Mouse (Mus musculus): ENCODE measurements around the gene Socs3. TPM values are rescaled to one million over a fixed set of nuclear protein-coding genes. Genes with fewer than 3 reads are reported as not detected.
A peak's percentile ranks its signal among the peaks of the same experiment; 100 is the strongest.

Socs3 gene
- 11.7 and 14.4 TPM in 2 replicates for polyA plus RNA-seq (2015; fragmentation: Nextera tagmentation; extraction: Ambion mirVana)

GRCm38 (mm10) chr11:117969945-117970872 lies at the start of gene Socs3:
Socs3 (minus strand) TSS chr11:117970047.
- peak within 1 kb of the TSS; percentile 96 for H3K4me2 ChIP-seq (ENCODE audit: low read length)
- H3K4me1 ChIP-seq (replicated peaks; ENCODE audit: insufficient read depth, low read length): peaks cover 28% of the 10 kb centered on the region
- H3K27ac ChIP-seq: peak within 1 kb of the TSS; percentile 96
- H3K9ac ChIP-seq (ENCODE audit: low read depth, low read length): peak within 1 kb of the TSS; percentile 86
- 9% methylated on average over 21 of the region's 21 CpGs for WGBS
- ATAC-seq (replicated peaks; ENCODE audit: low FRiP score, low read depth): peak; percentile 4; the same call in 1 of the 2 replicates
- H3K9me3 ChIP-seq (replicated peaks; ENCODE audit: low read length): no peaks in the 10 kb centered on the region
- peak; percentile 96 for TF ChIP-seq CTCF (IDR thresholded peaks at IDR 0.05; ENCODE audit: low read depth)
- H3K36me3 ChIP-seq (ENCODE audit: insufficient read depth, low read length): no peaks in the 10 kb centered on the region
- no peaks in the 10 kb centered on the region for H3K27me3 ChIP-seq (ENCODE audit: insufficient read depth, low read length)
- peak; percentile 94 for DNase-seq (ENCODE audit: low spot score)
- H3K4me3 ChIP-seq (replicated peaks; ENCODE audit: low read depth, low read length): peak within 1 kb of the TSS; percentile 79

GRCm38 (mm10) chr11:118018328-118018727 lies 48.5 kb upstream of the Socs3 start:
- TF ChIP-seq CTCF (IDR thresholded peaks at IDR 0.05; ENCODE audit: low read depth): peak; percentile 64
- DNase-seq (ENCODE audit: low spot score): no peak

DNA sequence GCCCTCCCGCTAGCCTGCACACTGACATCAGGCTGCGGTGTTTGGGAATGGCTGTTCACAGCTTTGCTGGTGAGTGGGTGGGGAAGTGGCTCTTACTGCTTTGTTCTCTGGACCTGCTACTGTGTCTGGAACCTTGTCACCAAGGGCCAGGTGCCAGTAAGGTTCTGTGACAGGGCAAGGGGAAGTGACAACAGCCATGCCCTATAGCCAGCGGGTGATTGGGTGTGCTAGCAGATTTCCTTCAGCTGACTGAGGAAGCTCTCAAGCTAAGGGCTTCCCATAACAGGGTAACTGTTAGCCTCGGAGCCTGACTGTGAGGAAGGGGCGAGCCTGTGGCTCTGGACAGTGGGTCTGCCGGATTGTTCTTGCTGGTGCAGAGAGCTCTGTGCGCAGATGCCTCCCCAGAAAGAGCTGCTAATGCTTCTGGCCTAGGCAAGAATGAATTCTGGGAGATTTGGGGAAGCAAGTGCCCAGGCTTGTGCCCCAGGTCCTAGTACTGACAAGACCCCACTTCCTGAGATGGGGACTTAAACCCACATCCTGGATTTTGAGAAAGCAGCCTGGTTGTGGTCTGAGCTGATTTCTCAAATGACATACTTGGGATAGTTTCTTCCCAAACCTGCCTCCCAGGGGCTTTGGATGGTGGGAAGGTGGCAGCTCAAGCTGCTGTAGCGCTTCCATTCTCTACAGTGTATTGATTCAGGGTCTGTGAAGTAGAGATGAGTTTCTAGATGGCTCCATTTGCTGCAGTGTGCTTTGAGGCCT lies 45.7 kb upstream of the Socs3 start:
- no peak overlapping the region for H3K4me3 ChIP-seq (replicated peaks; ENCODE audit: low read depth, low read length)
- H3K4me1 ChIP-seq (replicated peaks; ENCODE audit: insufficient read depth, low read length): peaks cover 5% of the 10 kb centered on the region; the same call in 1 of the 2 replicates
- ATAC-seq (replicated peaks; ENCODE audit: low FRiP score, low read depth): no peak
- no peak for DNase-seq (ENCODE audit: low spot score)
- peaks cover 14% of the 10 kb centered on the region for H3K36me3 ChIP-seq (ENCODE audit: insufficient read depth, low read length)
- H3K9me3 ChIP-seq (replicated peaks; ENCODE audit: low read length): no peaks in the 10 kb centered on the region
- H3K27ac ChIP-seq: no peak overlapping the region
- WGBS: 93% methylated on average over 8 of the region's 8 CpGs
- no peak overlapping the region for H3K4me2 ChIP-seq (ENCODE audit: low read length)
- TF ChIP-seq CTCF (IDR thresholded peaks at IDR 0.05; ENCODE audit: low read depth): no peak
- H3K9ac ChIP-seq (ENCODE audit: low read depth, low read length): no peak overlapping the region
- H3K27me3 ChIP-seq (ENCODE audit: insufficient read depth, low read length): no peaks in the 10 kb centered on the region

More at GRCm38 (mm10) chr11:118018328-118018727, 48.5 kb upstream of the Socs3 start:
- H3K4me2 ChIP-seq (ENCODE audit: low read length): no peak overlapping the region
- H3K9ac ChIP-seq (ENCODE audit: low read depth, low read length): no peak overlapping the region
- H3K36me3 ChIP-seq (ENCODE audit: insufficient read depth, low read length): peaks cover 17% of the 10 kb centered on the region
- no peak for ATAC-seq (replicated peaks; ENCODE audit: low FRiP score, low read depth)
- H3K27ac ChIP-seq: no peak overlapping the region
- H3K4me1 ChIP-seq (replicated peaks; ENCODE audit: insufficient read depth, low read length): no peaks in the 10 kb centered on the region
- WGBS: 98% methylated on average over 4 of the region's 4 CpGs
- no peak overlapping the region for H3K4me3 ChIP-seq (replicated peaks; ENCODE audit: low read depth, low read length)
- no peaks in the 10 kb centered on the region for H3K27me3 ChIP-seq (ENCODE audit: insufficient read depth, low read length)
- no peaks in the 10 kb centered on the region for H3K9me3 ChIP-seq (replicated peaks; ENCODE audit: low read length)

GRCm38 (mm10) chr11:118014391-118014995 lies 44.6 kb upstream of the Socs3 start:
- Histone ChIP-seq H3K27me3 (ENCODE audit: insufficient read depth, low read length) (no peaks in the 10 kb centered on the region), H3K4me1 (replicated peaks; ENCODE audit: insufficient read depth, low read length) (peaks cover 11% of the 10 kb centered on the region), H3K9me3 (replicated peaks; ENCODE audit: low read length) (no peaks in the 10 kb centered on the region), H3K9ac (ENCODE audit: low read depth, low read length) (no peak overlapping the region), H3K4me3 (replicated peaks; ENCODE audit: low read depth, low read length) (no peak overlapping the region), H3K36me3 (ENCODE audit: insufficient read depth, low read length) (peaks cover 6% of the 10 kb centered on the region), H3K4me2 (ENCODE audit: low read length) (no peak overlapping the region), H3K27ac (no peak overlapping the region)
- no peak for TF ChIP-seq CTCF (IDR thresholded peaks at IDR 0.05; ENCODE audit: low read depth)
- 77% methylated on average over 12 of the region's 12 CpGs for WGBS
- ATAC-seq (replicated peaks; ENCODE audit: low FRiP score, low read depth): no peak
- no peak for DNase-seq (ENCODE audit: low spot score)

DNA sequence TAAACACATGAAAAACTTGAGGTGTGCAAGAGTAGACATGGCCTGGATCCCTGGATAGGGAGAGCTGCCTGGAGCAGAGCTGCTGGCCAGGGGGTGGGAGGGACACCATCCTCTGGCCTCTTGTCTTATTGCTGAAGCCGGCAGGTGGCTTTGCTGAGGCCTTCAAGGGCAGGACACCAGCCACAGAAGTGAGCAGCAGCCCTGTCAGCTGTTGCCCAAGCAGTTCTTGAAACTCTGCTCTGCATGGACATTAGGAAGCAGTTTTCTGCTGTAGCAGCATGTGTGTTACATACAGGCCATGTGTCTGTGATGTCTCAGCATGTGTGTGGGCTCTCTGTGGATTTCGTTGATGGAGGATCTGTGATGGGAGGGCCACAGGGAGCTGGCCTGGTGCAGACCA lies 43.5 kb upstream of the Socs3 start:
- DNase-seq (ENCODE audit: low spot score) (no peak), ATAC-seq (replicated peaks; ENCODE audit: low FRiP score, low read depth) (no peak)
- Histone ChIP-seq H3K4me3 (replicated peaks; ENCODE audit: low read depth, low read length) (no peak overlapping the region), H3K9ac (ENCODE audit: low read depth, low read length) (no peak overlapping the region), H3K27ac (no peak overlapping the region), H3K36me3 (ENCODE audit: insufficient read depth, low read length) (peaks cover 5% of the 10 kb centered on the region; the same call in 1 of the 2 replicates), H3K27me3 (ENCODE audit: insufficient read depth, low read length) (no peaks in the 10 kb centered on the region), H3K4me1 (replicated peaks; ENCODE audit: insufficient read depth, low read length) (peaks cover 19% of the 10 kb centered on the region), H3K9me3 (replicated peaks; ENCODE audit: low read length) (no peaks in the 10 kb centered on the region), H3K4me2 (ENCODE audit: low read length) (no peak overlapping the region)
- TF ChIP-seq CTCF (IDR thresholded peaks at IDR 0.05; ENCODE audit: low read depth): no peak
- WGBS: 68% methylated on average over 2 of the region's 2 CpGs

DNA sequence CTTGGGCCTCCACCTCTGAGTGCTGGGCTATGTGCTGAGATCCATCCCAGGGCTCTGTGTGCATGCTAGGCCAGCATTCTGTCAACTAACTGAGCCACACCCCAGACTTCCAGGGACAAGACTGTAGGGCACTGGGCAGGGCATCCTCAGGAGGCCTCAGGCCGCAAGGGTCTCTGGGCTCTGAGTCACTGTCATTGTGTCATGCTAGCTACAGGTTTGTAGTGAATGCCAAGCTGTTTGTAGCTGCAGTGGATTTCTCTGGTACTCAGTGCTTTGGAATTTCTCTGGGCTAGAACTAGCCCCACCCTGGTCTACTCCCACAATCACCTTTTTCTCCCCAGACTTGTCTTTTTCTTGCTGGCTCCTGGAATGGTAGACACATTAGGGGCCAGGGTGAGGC lies 42.7 kb upstream of the Socs3 start:
- no peak overlapping the region for H3K4me3 ChIP-seq (replicated peaks; ENCODE audit: low read depth, low read length)
- TF ChIP-seq CTCF (IDR thresholded peaks at IDR 0.05; ENCODE audit: low read depth): no peak
- DNase-seq (ENCODE audit: low spot score) (no peak), ATAC-seq (replicated peaks; ENCODE audit: low FRiP score, low read depth) (no peak)
- H3K36me3 ChIP-seq (ENCODE audit: insufficient read depth, low read length): peaks cover 5% of the 10 kb centered on the region; the same call in 1 of the 2 replicates
- peaks cover 21% of the 10 kb centered on the region for H3K4me1 ChIP-seq (replicated peaks; ENCODE audit: insufficient read depth, low read length)
- H3K9me3 ChIP-seq (replicated peaks; ENCODE audit: low read length): no peaks in the 10 kb centered on the region
- no peak overlapping the region for H3K9ac ChIP-seq (ENCODE audit: low read depth, low read length)
- WGBS: 100% methylated on average over 1 of the region's 1 CpGs
- no peak overlapping the region for H3K27ac ChIP-seq
- no peaks in the 10 kb centered on the region for H3K27me3 ChIP-seq (ENCODE audit: insufficient read depth, low read length)
- no peak overlapping the region for H3K4me2 ChIP-seq (ENCODE audit: low read length)

Data from kidney, postnatal 0 days (tissue).